Mouse (Mus musculus) heart, postnatal 14 days (tissue): ENCODE data around the gene Cdyl2. TPM values are rescaled to one million over a fixed set of nuclear protein-coding genes. Genes with fewer than 3 reads are reported as not detected.

Experiments
- DNase-seq, 2 experiments: peaks; one replicate each; pipeline ENCODE4 v3.0.0; 2021 to 2022
- intact Hi-C: fragments of 180-260 bp; cut with DNase I; formaldehyde crosslinking; loops from one replicate; pipeline ENCODE4 v1.15.1; 2025
- total RNA-seq, 2 experiments: library from RNA; stranded (reverse); gene quantifications; 2 replicates each; pipeline ENCODE4 v1.2.3; 2021

Gene Cdyl2
- total RNA-seq, 2 experiments from 2014 or later = 4.9 to 5.9 TPM

DNA sequence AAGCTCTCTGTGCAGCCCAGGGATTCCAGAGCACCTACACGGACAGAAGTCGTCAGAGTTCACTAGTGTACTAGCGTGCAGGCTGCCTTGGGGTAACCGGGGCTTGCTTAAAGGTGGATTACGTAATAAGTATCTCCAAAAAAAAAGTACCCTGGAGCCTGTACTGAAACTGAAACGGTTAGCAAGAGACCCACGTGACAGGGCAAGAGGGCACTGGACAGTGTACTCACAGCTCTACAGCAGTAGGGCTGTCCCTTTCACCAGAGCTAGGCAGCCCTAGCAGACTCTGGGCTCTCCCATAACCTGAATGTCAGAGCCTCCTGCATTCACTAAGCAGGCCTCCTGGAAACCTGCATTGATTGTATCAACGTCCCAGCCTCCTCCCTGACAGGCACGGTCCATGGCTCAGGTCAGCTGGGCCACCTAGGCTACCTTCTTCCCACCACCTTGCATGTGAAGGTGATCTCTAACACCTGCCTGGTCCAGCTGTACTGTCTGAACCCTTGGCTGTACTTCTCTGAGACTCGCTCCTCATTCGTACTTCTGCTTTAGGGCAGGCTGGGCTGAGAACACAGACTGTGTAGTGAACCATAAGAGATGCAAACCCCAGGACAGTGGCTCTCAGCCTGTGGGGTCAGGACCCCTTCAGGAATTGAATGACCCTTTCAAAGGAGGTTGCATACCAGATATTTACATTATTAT, 151.3 kb downstream of the Cdyl2 start:
- DNase-seq = no peak
- intact Hi-C loops = no loop called here

DNA sequence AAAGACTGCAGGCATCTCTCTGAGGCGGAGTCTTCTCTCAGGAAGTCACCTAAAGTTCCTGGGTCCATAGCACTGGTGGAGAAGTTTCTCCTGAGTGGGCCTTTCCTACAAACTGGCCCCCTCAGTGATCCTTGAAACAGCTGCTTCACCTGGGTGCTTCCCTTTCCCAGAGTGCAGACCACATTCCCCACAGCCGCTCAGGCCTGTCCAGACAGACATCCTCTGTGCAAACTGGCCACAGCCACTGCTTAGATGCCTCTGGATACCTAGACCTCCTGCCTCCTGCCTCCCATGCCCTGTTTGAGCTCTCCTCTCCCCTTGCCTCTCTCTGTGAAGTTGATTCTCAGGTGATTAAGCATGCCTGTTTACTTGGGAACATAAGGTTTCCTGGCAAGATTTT, 156.1 kb downstream of the Cdyl2 start:
- intact Hi-C loops = no loop called here
- no peak for DNase-seq

DNA sequence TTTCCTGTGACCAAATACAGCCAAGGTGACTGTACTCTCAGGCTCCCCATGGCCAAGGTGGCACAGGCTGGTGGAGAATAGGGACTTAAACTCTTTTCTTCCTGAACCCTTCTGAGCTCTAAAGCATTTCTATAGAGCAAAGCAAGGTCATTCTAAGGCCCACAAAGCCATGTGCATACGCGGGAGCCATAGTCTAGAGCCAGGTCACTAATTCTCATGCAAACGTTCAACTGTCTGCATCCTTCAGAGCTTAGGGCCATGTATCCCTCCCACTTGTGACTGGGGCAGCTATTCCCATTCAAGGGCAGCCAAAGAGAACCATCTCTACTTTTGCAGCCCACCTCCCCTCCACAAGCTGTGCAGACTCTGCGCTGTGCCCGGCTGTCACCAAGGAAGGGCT, 159.7 kb downstream of the Cdyl2 start:
- intact Hi-C loops = no loop called here
- no peak for DNase-seq

DNA sequence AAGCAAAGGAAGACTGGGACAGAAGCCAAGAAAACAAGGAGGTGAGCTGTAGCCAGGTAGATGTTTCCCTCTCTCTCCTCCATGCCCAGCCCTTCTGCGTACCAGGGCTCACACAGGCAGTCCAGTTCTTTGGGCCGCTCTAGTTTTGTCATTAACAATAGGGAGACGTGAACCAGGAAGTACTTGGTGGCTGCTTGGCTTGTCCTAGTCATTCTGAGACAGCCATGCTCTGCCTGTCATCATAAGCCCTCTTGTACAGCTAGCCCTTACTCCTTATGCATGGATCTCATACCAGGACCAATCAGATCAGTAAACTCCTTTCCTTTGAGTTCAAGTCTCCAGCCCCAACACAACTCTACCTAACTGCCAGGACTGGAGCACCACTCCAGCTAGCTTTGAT, 180.0 kb downstream of the Cdyl2 start:
- DNase-seq = no peak
- intact Hi-C loops = no loop called here

DNA sequence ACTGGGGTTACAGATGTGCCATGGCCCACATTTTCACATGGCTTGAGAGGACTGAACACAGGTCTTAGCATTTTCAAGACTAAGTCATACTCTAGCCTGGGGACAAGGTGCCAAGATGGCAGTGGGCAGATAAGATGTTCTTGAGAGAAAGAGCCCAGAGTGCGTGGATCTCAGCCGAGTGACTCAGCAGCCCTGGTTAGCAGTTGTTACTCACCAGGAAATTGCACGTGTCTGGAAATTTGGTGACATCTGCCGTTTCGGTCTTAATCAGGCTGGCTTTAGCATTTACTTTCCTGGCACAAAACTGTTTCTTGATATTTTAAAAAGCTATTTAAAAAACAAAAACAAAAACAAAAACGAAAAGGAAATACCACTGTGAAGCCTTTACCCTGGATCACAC, 180.5 kb downstream of the Cdyl2 start:
- DNase-seq = no peak
- intact Hi-C loops = no loop called here

DNA sequence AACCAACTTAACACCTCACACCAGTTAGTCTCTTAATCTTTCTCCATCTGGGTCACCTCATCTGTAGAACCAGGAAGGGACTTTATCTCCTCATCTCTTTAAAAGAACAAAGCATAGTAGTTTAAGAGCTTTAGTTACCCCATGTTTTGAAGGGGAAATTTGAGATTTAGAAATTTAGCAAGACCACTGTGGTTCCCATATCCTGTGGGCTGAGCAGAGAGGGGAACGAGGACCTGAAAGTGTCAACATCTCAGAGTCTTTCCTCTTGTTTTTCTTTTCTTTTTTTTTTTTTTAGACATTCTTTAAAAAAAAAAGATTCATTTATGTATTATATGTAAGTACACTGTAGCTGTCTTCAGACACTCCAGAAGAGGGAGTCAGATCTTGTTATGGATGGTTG, 189.4 kb downstream of the Cdyl2 start:
- no peak for DNase-seq
- intact Hi-C loops = no loop called here

DNA sequence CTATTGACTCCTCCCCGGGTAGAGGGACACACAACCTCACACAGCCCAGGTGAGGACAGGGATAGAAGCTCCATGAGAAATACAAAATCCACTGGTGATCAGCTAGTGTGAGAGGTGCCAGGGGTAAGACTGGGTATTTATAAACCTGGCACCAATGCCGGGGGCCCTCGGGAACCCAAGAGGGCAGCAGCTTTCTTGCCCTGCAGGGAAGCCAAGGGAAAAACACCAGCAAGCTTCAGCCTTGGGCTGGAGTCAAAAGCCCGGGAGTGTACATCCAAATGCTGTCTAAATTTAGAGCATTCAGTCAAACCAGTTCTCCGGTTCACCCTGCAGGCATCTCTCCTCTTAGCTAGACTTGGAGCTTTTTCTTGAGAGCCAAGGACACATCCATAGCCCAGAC, 189.9 kb downstream of the Cdyl2 start:
- intact Hi-C loops = no loop called here
- DNase-seq = peak; percentile 36 to 58

DNA sequence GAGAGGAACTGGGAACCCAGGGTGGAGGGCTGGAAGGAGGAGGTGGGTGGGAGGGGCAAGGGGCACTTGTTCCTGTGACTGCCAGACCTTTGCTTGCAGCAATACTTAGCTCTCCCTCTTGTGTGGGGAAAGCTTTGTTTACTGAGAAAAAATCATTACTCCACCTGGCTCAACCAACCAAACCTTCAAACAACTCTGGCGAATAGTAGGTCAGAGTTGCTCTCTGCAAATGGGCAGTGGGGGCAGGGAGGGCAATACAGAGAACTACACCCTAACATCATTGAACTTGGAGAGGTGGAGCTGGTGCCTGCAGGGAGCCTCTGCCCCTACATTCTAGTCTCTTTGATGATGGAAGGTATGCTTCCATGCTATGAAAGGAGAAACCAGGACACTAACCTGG, 192.7 kb downstream of the Cdyl2 start:
- intact Hi-C loops = no loop called here
- DNase-seq = no peak

DNA sequence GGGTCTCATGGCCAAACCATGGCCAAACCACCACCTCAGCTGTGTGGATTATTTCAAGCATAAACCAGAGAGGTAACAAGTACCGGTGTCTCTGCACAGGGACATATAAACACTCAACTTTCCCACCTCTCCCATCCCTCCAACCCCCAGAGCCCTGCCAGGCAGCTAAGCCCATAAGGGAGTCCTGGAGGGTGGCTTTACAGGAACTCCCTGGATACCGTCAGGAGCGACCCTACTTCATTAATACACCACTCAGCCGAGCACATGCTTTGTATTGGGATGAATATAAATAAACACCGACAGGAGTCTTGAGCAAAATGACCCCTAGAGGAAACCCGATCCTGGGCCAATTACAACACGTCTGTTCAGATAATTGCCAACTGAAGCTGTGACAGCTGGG, 194.0 kb downstream of the Cdyl2 start:
- intact Hi-C loops = no loop called here
- no peak for DNase-seq

DNA sequence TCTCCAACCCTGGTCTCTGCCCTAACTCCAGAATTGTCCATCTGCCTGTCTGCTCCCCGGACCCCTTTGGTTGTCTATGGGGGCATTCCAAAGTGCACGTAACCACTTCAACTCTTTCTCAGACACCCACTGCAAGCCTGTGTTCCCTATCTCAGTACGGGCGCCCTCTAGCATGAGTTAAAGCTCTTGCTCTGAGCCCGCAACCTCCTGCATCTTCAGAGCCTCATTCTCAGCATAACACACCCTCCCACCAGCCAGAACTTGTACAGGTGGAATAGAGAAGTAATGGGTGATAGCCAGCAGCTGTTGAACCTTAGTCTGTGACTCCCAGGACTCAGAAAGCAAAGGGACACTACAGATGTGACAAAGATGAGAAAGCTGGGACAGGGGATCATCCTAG, 196.0 kb downstream of the Cdyl2 start:
- intact Hi-C loops = no loop called here
- DNase-seq = no peak

DNA sequence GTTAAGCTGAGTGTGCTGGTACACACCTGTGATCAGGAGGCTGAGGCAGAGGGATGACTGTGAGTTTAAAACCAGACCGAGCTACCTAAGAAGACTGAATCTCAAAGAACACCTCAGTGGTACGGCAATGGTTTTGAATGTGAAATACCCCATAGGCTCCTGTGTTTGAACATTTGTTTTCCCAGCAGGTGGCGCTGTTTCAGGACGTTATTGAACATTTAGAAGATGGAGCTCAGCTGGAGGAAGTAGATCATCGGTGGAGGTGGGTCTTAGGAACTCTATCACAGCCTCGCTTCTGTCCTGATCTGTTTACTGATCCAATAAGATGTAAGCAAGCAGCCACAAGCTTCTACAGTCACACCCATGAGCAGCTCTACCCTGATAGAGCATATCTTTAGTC, 199.7 kb downstream of the Cdyl2 start:
- intact Hi-C loops = no loop called here
- no peak for DNase-seq

DNA sequence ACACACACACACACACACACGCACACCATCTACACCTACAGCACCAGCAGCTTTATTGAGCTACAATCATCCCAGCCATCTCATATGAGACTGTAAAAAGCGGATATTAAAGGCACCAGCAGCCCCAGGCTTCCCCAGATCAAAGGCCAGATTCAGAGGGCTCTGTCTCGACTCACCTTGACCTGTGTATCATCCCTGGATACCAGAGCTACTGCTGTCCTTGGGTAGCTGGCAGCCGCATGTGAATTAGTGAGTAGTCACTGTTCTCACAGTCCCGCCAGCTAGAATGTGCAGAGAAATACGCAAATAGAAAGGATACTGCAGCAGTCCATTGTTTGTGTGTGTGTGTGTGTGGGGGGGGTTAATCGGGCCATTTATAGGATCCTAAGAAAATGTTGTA, 204.1 kb downstream of the Cdyl2 start:
- intact Hi-C loops = no loop called here

DNA sequence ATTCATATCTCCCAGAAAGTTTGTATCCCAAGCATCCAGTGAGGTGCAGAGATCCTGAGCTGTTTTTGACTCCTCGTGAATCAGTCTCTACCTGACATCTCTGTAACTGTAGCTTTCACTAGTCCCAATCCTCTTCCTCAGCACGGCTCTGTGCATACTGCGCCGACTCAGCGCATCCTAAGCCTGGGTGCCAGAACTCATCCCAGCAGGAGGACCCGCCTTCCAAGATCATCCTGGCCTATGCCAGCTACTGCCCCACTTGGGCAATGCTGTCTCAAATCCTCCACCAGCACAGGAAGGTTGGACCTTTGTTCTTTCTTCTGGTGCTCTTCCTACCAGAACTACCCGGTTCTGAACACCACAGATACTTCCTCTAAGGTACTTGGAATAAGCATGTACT, 207.9 kb downstream of the Cdyl2 start:
- DNase-seq = no peak
- intact Hi-C loops = no loop called here

More for the DNA sequence above, 204.1 kb downstream of the Cdyl2 start:
- DNase-seq = no peak

Other genes with a start within 250 kb of the Cdyl2 start
- gene Dynlrb2, start 228.0 kb downstream of the Cdyl2 start, total RNA-seq = not detected
- 10 to 100 TPM; 49.8 to 66.2 TPM for gene Cmc2, start 188.5 kb upstream of the Cdyl2 start, total RNA-seq
- 1 to 10 TPM; 1.7 to 2.6 TPM for gene Cenpn, start 188.7 kb upstream of the Cdyl2 start, total RNA-seq
- 10 to 100 TPM; 12.0 to 15.0 TPM for gene Atmin, start 210.4 kb upstream of the Cdyl2 start, total RNA-seq
- gene 1700030J22Rik, start 246.0 kb upstream of the Cdyl2 start, total RNA-seq = under 1 TPM; 0.54 to 0.79 TPM